Mouse (Mus musculus) CH12.LX (cell line): ENCODE measurements at regions not wholly inside any gene's neighbourhood (a gene's known extent, or its start where the extent isn't known, plus 50 kb on each side); places are given as distances from the start of the nearest gene placed in this dataset.
A peak's percentile ranks its signal among the peaks of the same experiment; 100 is the strongest.

Experiments used
- DNase-seq: peaks from one replicate; pipeline ENCODE4 v3.0.0-alpha.2; 2013; ENCODE audit errors: extremely low read depth
- H3K27ac ChIP-seq: 2 replicates; pipeline ENCODE4 v1.5.1; 2012; ENCODE audit warnings: low read depth, mild to moderate bottlenecking, control low read depth, moderate library complexity; ENCODE audit not compliant: insufficient read depth
- H3K27me3 ChIP-seq: replicated peaks from 2 replicates; pipeline ENCODE3; 2012; ENCODE audit warnings: inconsistent platforms
- H3K36me3 ChIP-seq, 2 experiments: replicated peaks in 1 of 2; 2 replicates each; pipeline versions ENCODE3 to v1.6.1; 2012; ENCODE audit warnings: inconsistent platforms in 1 of 2, low read length in 1 of 2, mild to moderate bottlenecking in 1 of 2, mixed read lengths in 1 of 2, moderate library complexity in 1 of 2; ENCODE audit not compliant: control insufficient read depth in 1 of 2, insufficient read depth in 1 of 2
- H3K4me1 ChIP-seq, 2 experiments: 2 replicates each; pipeline ENCODE4 v1.6.1; 2012; ENCODE audit warnings: inconsistent platforms in 1 of 2, moderate library complexity in 1 of 2; ENCODE audit not compliant: insufficient read depth in 2 of 2, control insufficient read depth in 1 of 2
- H3K4me2 ChIP-seq: 2 replicates; pipeline ENCODE4 v1.6.1; 2012; ENCODE audit warnings: low read depth, mild to moderate bottlenecking, control low read depth; ENCODE audit not compliant: poor library complexity, insufficient read depth, severe bottlenecking
- H3K4me3 ChIP-seq, 3 experiments: fragments of 150-350 bp in 1 of 3; sonication (generic) in 1 of 3; replicated peaks in 1 of 3; 2 replicates each; pipeline versions ENCODE3 to v1.5.1; 2011 to 2012; ENCODE audit warnings: low read depth in 2 of 3, low read length in 2 of 3, mild to moderate bottlenecking in 2 of 3, moderate library complexity in 2 of 3, control low read depth in 1 of 3, improper control_type of control experiment in 1 of 3, inconsistent platforms in 1 of 3, mixed read lengths in 1 of 3; ENCODE audit not compliant: poor library complexity in 1 of 3
- H3K79me2 ChIP-seq: replicated peaks from 2 replicates; pipeline ENCODE4 v1.6.1; 2012; ENCODE audit warnings: mild to moderate bottlenecking, moderate library complexity; ENCODE audit not compliant: control insufficient read depth, poor library complexity, insufficient read depth, severe bottlenecking; ENCODE audit errors: extremely low read depth
- H3K9ac ChIP-seq: 2 replicates; pipeline ENCODE4 v1.6.1; 2012; ENCODE audit warnings: low read depth, mild to moderate bottlenecking, control low read depth, moderate library complexity; ENCODE audit not compliant: insufficient read depth
- H3K9me3 ChIP-seq: replicated peaks from 2 replicates; pipeline ENCODE3; 2012; ENCODE audit warnings: low read length, inconsistent platforms, mixed read lengths
- CHD2 ChIP-seq: IDR thresholded peaks from 2 replicates; pipeline ENCODE4 v1.6.1; 2011; ENCODE audit warnings: low read length, improper control_type of control experiment
- CTCF ChIP-seq, 2 experiments: IDR thresholded peaks in 1 of 2; conservative IDR thresholded peaks in 1 of 2; 2 replicates each; pipeline ENCODE4 v1.5.1; 2011 to 2012; ENCODE audit warnings: low read depth in 2 of 2, low read length in 2 of 2, improper control_type of control experiment in 1 of 2, inconsistent platforms in 1 of 2, mild to moderate bottlenecking in 1 of 2, moderate library complexity in 1 of 2
- EP300 ChIP-seq: IDR thresholded peaks from 2 replicates; pipeline ENCODE4 v1.6.1; 2011; ENCODE audit warnings: low read length, improper control_type of control experiment
- HCFC1 ChIP-seq: IDR thresholded peaks from 2 replicates; pipeline ENCODE4 v1.6.1; 2012; ENCODE audit warnings: low read depth, mild to moderate bottlenecking, inconsistent platforms, low read length, improper control_type of control experiment
- JUND ChIP-seq: conservative IDR thresholded peaks from 2 replicates; pipeline ENCODE4 v1.6.1; 2011; ENCODE audit warnings: low read depth, low read length, improper control_type of control experiment
- MEF2A ChIP-seq: IDR thresholded peaks from 2 replicates; pipeline ENCODE4 v1.6.1; 2014; ENCODE audit warnings: low read depth, mild to moderate bottlenecking, inconsistent platforms, low read length, improper control_type of control experiment, borderline replicate concordance
- PAX5 ChIP-seq: IDR thresholded peaks from 2 replicates; pipeline ENCODE4 v1.6.1; 2012; ENCODE audit warnings: low read length, inconsistent platforms, mixed read lengths
- RAD21 ChIP-seq: IDR thresholded peaks from 2 replicates; pipeline ENCODE4 v1.6.1; 2011; ENCODE audit warnings: low read depth, mild to moderate bottlenecking, low read length, improper control_type of control experiment, moderate library complexity
- RCOR1 ChIP-seq: conservative IDR thresholded peaks from 2 replicates; pipeline ENCODE4 v1.6.1; 2012; ENCODE audit warnings: low read depth, mild to moderate bottlenecking, inconsistent platforms, low read length, improper control_type of control experiment
- SIN3A ChIP-seq: IDR thresholded peaks from 2 replicates; pipeline ENCODE4 v1.6.1; 2012; ENCODE audit warnings: low read length, improper control_type of control experiment, inconsistent platforms
- SMC3 ChIP-seq: IDR thresholded peaks from 2 replicates; pipeline ENCODE4 v1.6.1; 2011; ENCODE audit warnings: low read depth, low read length, improper control_type of control experiment
- TBP ChIP-seq: conservative IDR thresholded peaks from 2 replicates; pipeline ENCODE4 v1.6.1; 2011; ENCODE audit warnings: low read depth, low read length, improper control_type of control experiment
- TCF12 ChIP-seq: IDR thresholded peaks from 2 replicates; pipeline ENCODE4 v1.6.1; 2014; ENCODE audit warnings: low read depth, mild to moderate bottlenecking, inconsistent platforms, low read length, improper control_type of control experiment
- ZKSCAN1 ChIP-seq: IDR thresholded peaks from 2 replicates; pipeline ENCODE4 v1.6.1; 2012; ENCODE audit warnings: low read depth, inconsistent platforms, low read length, improper control_type of control experiment, borderline replicate concordance
- ZNF384 ChIP-seq: IDR thresholded peaks from 2 replicates; pipeline ENCODE4 v1.6.1; 2012; ENCODE audit warnings: low read depth, low read length, improper control_type of control experiment, inconsistent platforms
- dilution Hi-C: fragments of 300-500 bp; cut with MboI; formaldehyde crosslinking; loops from 2 replicates; pipeline ENCODE4 v1.14.3; 2020; ENCODE audit warnings: low sequenced_read_pairs; ENCODE audit not compliant: extremely low pct_unique_long_range_greater_than_20kb, extremely low pct_ligation_motif_present
- in situ Hi-C: fragments of 300-500 bp; cut with MboI; formaldehyde crosslinking; loops from 3 replicates; pipeline ENCODE4 v1.14.3; 2019; ENCODE audit warnings: low sequenced_read_pairs, low pct_ligation_motif_present, low pct_unique_long_range_greater_than_20kb, mixed read lengths

DNA sequence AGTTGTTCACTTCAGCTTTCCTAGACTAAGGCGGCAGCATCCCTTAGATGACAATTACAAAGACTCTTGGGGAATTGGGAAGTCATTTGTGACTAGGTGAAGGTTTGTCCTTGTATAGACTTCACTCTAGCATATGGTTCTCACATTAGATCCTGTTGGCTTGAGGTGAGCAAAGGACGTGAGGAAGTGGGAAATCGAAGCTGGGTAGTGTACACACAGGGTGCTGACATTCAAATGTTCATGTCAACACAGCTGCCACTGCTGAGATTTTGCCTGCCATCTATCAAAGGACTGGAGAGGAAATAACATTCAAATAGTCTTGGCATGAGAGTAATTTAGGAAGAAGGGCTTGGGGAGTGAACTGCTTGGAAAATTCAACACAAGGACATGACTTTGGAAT is 124.0 kb upstream of the Cypt12 start:
- Histone ChIP-seq H3K9ac (no peak overlapping the region), H3K4me1 (no peaks in the 10 kb centered on the region), H3K27me3 (no peaks in the 10 kb centered on the region), H3K4me2 (no peak overlapping the region), H3K27ac (no peak overlapping the region), H3K36me3 (no peaks in the 10 kb centered on the region), H3K9me3 (peaks cover 10% of the 10 kb centered on the region), H3K4me3 (no peak overlapping the region), H3K79me2 (no peaks in the 10 kb centered on the region)
- in situ Hi-C loops (no loop called here), dilution Hi-C loops (no loop called here)
- no peak for DNase-seq
- TF ChIP-seq RCOR1 = no peak

- TF ChIP-seq CTCF (conservative IDR thresholded peaks at IDR 0.05 in 1 of 2, IDR thresholded peaks at IDR 0.05 in 1 of 2; ENCODE audit: low read depth in 2 of 2, low read length in 2 of 2) = peak in 1 of 2 experiments; percentile 59; a peak in 3 of 4 replicates
- peak; percentile 44 for TF ChIP-seq SMC3
- no peak for TF ChIP-seq TCF12
- TF ChIP-seq ZKSCAN1 = no peak
- TF ChIP-seq ZNF384 = no peak
- peak; percentile 71 for TF ChIP-seq RAD21
- in situ Hi-C loops (no loop called here), dilution Hi-C loops (no loop called here)
- Histone ChIP-seq H3K4me1 (no peaks in the 10 kb centered on the region), H3K27ac (no peak overlapping the region), H3K27me3 (no peaks in the 10 kb centered on the region), H3K79me2 (no peaks in the 10 kb centered on the region), H3K9ac (no peak overlapping the region), H3K4me3 (no peak overlapping the region), H3K9me3 (peaks cover 9% of the 10 kb centered on the region), H3K36me3 (no peaks in the 10 kb centered on the region), H3K4me2 (no peak overlapping the region)
- peak; percentile 13 for DNase-seq
These were observed 123.5 kb upstream of the Cypt12 start for GRCm38 (mm10) chr3:17824662-17825061.

- in situ Hi-C loops = no loop called here
- Histone ChIP-seq H3K27me3 (no peaks in the 10 kb centered on the region), H3K4me3 (no peak overlapping the region)
These were observed 122.8 kb upstream of the Cypt12 start for GRCm38 (mm10) chr3:17825254-17825890.

More at GRCm38 (mm10) chr3:17825254-17825890, 122.8 kb upstream of the Cypt12 start:
- H3K4me2 ChIP-seq = no peak overlapping the region
- H3K36me3 ChIP-seq = no peaks in the 10 kb centered on the region
- peaks cover 7% of the 10 kb centered on the region for H3K9me3 ChIP-seq
- H3K27ac ChIP-seq = no peak overlapping the region
- no peaks in the 10 kb centered on the region for H3K79me2 ChIP-seq
- no peak for DNase-seq
- dilution Hi-C loops = no loop called here
- TF ChIP-seq TBP = no peak
- TF ChIP-seq MEF2A = no peak
- TF ChIP-seq CHD2 = no peak
- TF ChIP-seq PAX5 = no peak
- no peak for TF ChIP-seq ZNF384
- TF ChIP-seq JUND = no peak
- TF ChIP-seq HCFC1 = no peak
- no peak for TF ChIP-seq EP300
- no peak for TF ChIP-seq SIN3A
- H3K9ac ChIP-seq = no peak overlapping the region
- no peaks in the 10 kb centered on the region for H3K4me1 ChIP-seq
